Mouse (Mus musculus): Measurements from ENCODE around the gene Dact3.

DNA sequence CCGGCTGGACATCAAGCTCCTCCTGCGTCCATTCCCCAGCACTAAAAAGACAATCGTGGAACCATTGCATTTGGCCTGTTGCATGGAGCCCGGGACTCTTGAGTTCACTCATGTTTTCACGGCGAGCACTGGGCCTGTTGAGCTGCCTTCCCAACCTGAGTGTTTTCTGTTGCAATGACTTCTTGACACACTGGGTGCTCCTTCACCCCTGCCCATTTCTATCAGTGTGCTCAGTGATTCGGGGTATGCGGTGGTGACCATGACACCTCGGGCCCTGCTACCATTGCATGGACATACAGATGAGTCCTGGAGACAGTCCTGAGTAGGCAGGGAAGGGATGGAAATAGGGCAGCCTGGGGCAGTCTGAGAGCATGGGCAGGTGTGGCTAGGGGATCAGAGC, 2.6 kb upstream of the Dact3 start:
- no peak for TF ChIP-seq CTCF (IDR thresholded peaks at IDR 0.05; ENCODE audit: low read depth)
- no peak for TF ChIP-seq EP300 (IDR thresholded peaks at IDR 0.05; ENCODE audit: low read depth)

All from liver, embryonic 14.5 days (tissue).